Mouse (Mus musculus): Measurements from ENCODE around the gene Rai1. TPM values are rescaled to one million over a fixed set of nuclear protein-coding genes. Genes with fewer than 3 reads are reported as not detected.

The Rai1 gene
- polyA plus RNA-seq, 1 experiment from 2014 or later: 34.0 TPM

- peak overlapping the region; percentile 46 for H3K4me3 ChIP-seq
- H3K27me3 ChIP-seq (replicated peaks): no peaks in the 10 kb centered on the region
- under 1% methylated on average over 21 of the region's 21 CpGs for WGBS
- peak overlapping the region; percentile 84 for H3K4me2 ChIP-seq (replicated peaks)
- peak overlapping the region; percentile 66 for H3K9ac ChIP-seq
- no peaks in the 10 kb centered on the region for H3K9me3 ChIP-seq
- peak overlapping the region; percentile 87 for H3K27ac ChIP-seq
- peaks cover 54% of the 10 kb centered on the region for H3K4me1 ChIP-seq
- peak; percentile 57 for ATAC-seq (ENCODE audit: low FRiP score, low read depth)
- H3K36me3 ChIP-seq: no peaks in the 10 kb centered on the region
Observed at GRCm38 (mm10) chr11:60114296-60115023, 9.6 kb downstream of the Rai1 start.

DNA sequence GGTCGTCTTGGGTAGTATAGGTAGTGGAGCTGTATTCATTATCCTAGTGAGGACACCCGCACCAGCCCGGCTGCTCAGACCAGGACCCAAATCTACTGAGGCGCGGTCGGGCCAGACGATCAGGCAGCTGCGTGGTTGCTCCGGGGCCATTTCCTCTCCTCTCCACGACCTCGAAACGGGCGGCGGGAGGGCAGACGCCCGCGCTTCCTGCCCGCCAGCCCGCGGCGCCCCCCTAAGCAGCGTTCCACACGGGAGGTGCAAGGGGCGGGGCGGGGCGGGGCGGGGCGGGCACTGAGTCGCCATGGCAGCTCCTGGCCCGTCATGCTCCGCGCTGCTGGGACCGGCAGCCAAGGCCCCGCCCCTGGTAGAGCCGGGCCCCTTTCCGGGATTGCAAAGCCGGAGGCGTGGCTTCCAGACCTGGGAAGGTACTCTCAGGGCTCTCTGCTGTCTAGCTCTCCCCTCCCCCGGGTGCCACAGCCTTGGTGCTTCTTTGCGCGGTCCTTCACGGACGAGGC, 10.3 kb downstream of the Rai1 start:
- Histone ChIP-seq H3K9me3 (no peaks in the 10 kb centered on the region), H3K36me3 (no peaks in the 10 kb centered on the region), H3K27ac (peak overlapping the region; percentile 87), H3K4me3 (peak overlapping the region; percentile 46), H3K4me2 (replicated peaks) (peak overlapping the region; percentile 84), H3K9ac (peak overlapping the region; percentile 66), H3K27me3 (replicated peaks) (no peaks in the 10 kb centered on the region), H3K4me1 (peaks cover 54% of the 10 kb centered on the region)
- under 1% methylated on average over 43 of the region's 43 CpGs for WGBS
- peak; percentile 94 for ATAC-seq (ENCODE audit: low FRiP score, low read depth)

- peak overlapping the region; percentile 66 for H3K9ac ChIP-seq
- H3K27ac ChIP-seq: no peak overlapping the region
- H3K9me3 ChIP-seq: no peaks in the 10 kb centered on the region
- 40% methylated on average over 6 of the region's 6 CpGs for WGBS
- H3K4me3 ChIP-seq: peak overlapping the region; percentile 46
- peak overlapping the region; percentile 84 for H3K4me2 ChIP-seq (replicated peaks)
- no peaks in the 10 kb centered on the region for H3K27me3 ChIP-seq (replicated peaks)
- no peaks in the 10 kb centered on the region for H3K36me3 ChIP-seq
- no peak for ATAC-seq (ENCODE audit: low FRiP score, low read depth)
- H3K4me1 ChIP-seq: peaks cover 50% of the 10 kb centered on the region
Observed at GRCm38 (mm10) chr11:60115638-60116276, 10.9 kb downstream of the Rai1 start.

- Histone ChIP-seq H3K4me1 (peaks cover 6% of the 10 kb centered on the region), H3K4me3 (no peak overlapping the region), H3K27ac (no peak overlapping the region), H3K9me3 (no peaks in the 10 kb centered on the region), H3K9ac (no peak overlapping the region), H3K27me3 (replicated peaks) (no peaks in the 10 kb centered on the region), H3K36me3 (no peaks in the 10 kb centered on the region), H3K4me2 (replicated peaks) (no peak overlapping the region)
- 90% methylated on average over 2 of the region's 2 CpGs for WGBS
- no peak for ATAC-seq (ENCODE audit: low FRiP score, low read depth)
Observed at GRCm38 (mm10) chr11:60120586-60121262, 15.9 kb downstream of the Rai1 start.

GRCm38 (mm10) chr11:60122611-60123010, 17.8 kb downstream of the Rai1 start:
- ATAC-seq (ENCODE audit: low FRiP score, low read depth): no peak
- Histone ChIP-seq H3K36me3 (no peaks in the 10 kb centered on the region), H3K9ac (no peak overlapping the region), H3K27me3 (replicated peaks) (no peaks in the 10 kb centered on the region), H3K4me2 (replicated peaks) (no peak overlapping the region), H3K9me3 (no peaks in the 10 kb centered on the region), H3K4me3 (no peak overlapping the region), H3K27ac (no peak overlapping the region), H3K4me1 (peaks cover 22% of the 10 kb centered on the region)

DNA sequence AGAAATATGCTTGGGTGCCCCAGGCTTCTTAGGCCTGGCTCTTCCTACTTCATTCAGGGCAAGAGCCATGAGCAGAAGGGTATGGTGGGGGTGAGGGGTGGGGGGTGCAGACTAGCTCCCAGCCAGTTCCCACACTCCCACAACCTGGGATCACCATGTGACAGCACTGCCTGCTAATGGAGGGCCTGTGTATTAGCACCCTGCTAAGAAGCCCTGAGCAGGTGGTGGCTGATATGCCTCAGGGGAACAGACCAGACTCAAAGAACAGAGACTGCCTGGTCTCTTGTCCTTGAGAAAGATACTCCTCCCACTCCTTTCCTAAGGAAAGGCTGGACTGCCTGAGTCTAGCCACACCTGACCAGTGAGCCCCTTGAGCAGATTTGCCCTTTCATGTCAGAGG, 22.2 kb downstream of the Rai1 start:
- Histone ChIP-seq H3K9ac (no peak overlapping the region), H3K4me3 (no peak overlapping the region), H3K9me3 (no peaks in the 10 kb centered on the region), H3K4me1 (peaks cover 28% of the 10 kb centered on the region), H3K4me2 (replicated peaks) (no peak overlapping the region), H3K27me3 (replicated peaks) (no peaks in the 10 kb centered on the region), H3K36me3 (no peaks in the 10 kb centered on the region), H3K27ac (no peak overlapping the region)
- ATAC-seq (ENCODE audit: low FRiP score, low read depth): no peak

DNA sequence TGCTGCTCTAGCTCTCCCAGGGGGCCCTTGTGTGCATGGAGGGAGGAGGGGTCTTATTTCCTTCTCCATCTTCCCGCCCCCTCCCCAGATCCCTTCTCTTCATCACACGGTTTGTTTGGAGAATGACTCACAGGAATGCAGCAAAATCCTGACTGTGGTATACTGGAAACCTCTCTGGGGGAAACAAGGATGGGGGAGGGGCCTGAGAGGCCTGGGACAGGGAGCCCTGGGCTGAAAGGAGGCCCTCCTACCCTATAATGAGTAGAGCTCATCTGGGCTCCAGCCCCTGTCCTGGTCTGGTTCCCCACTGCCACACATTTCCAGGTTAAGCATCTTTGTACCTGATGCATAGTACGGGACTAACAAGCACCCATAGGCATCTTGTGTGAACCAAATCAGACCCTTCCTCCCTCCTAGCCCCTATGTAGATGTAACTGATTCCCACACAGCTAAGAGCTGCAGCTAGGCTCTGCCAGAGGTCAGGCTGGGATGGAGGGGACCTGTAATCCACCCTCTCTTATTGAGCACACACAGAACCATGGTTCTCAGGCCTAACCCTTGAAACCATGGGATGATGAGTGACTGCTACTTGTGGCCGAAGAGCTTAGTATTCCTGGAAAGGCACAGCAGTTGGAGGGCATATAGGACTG, 23.2 kb downstream of the Rai1 start:
- Histone ChIP-seq H3K9ac (no peak overlapping the region), H3K4me1 (peaks cover 28% of the 10 kb centered on the region), H3K27me3 (replicated peaks) (no peaks in the 10 kb centered on the region), H3K36me3 (no peaks in the 10 kb centered on the region), H3K4me3 (no peak overlapping the region), H3K9me3 (no peaks in the 10 kb centered on the region), H3K4me2 (replicated peaks) (no peak overlapping the region), H3K27ac (no peak overlapping the region)
- no peak for ATAC-seq (ENCODE audit: low FRiP score, low read depth)
- 50% methylated on average over 4 of the region's 4 CpGs for WGBS

GRCm38 (mm10) chr11:60130516-60130915, 25.7 kb downstream of the Rai1 start:
- peaks cover 28% of the 10 kb centered on the region for H3K4me1 ChIP-seq
- no peak for ATAC-seq (ENCODE audit: low FRiP score, low read depth)
- no peak overlapping the region for H3K9ac ChIP-seq
- H3K9me3 ChIP-seq: no peaks in the 10 kb centered on the region
- no peak overlapping the region for H3K27ac ChIP-seq
- H3K27me3 ChIP-seq (replicated peaks): no peaks in the 10 kb centered on the region
- no peak overlapping the region for H3K4me2 ChIP-seq (replicated peaks)
- H3K36me3 ChIP-seq: no peaks in the 10 kb centered on the region
- no peak overlapping the region for H3K4me3 ChIP-seq
- WGBS: 57% methylated on average over 6 of the region's 6 CpGs

DNA sequence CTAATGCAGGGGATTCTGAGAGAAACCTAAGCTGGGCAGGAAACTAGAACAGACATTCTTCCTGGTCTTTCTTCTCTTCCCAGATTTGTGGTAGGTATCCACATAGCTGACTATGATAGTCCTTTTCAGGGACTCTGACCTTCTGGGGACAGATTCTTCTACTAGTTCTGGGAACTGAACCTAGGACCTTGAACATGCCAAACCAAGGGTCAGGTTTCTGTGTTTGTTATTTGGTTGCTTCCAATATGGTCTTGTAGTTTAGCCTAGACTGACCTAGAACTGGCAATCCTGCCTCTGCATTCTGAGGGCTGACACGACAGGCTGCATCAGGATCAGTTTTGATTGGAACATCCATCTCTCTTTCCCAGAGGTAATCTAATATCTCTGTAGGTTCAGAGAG, 27.2 kb downstream of the Rai1 start:
- Histone ChIP-seq H3K4me3 (no peak overlapping the region), H3K4me1 (peaks cover 16% of the 10 kb centered on the region), H3K9me3 (no peaks in the 10 kb centered on the region), H3K36me3 (no peaks in the 10 kb centered on the region), H3K27me3 (replicated peaks) (no peaks in the 10 kb centered on the region), H3K9ac (no peak overlapping the region), H3K4me2 (replicated peaks) (no peak overlapping the region), H3K27ac (no peak overlapping the region)
- 79% methylated on average over 1 of the region's 1 CpGs for WGBS
- no peak for ATAC-seq (ENCODE audit: low FRiP score, low read depth)

- H3K36me3 ChIP-seq: no peaks in the 10 kb centered on the region
Observed at GRCm38 (mm10) chr11:60136491-60136890, 31.7 kb downstream of the Rai1 start.

GRCm38 (mm10) chr11:60137170-60137569, 32.4 kb downstream of the Rai1 start:
- H3K36me3 ChIP-seq: no peaks in the 10 kb centered on the region
- no peak overlapping the region for H3K4me3 ChIP-seq
- no peak for ATAC-seq (ENCODE audit: low FRiP score, low read depth)
- H3K9ac ChIP-seq: no peak overlapping the region
- H3K4me1 ChIP-seq: peaks cover 34% of the 10 kb centered on the region
- H3K9me3 ChIP-seq: no peaks in the 10 kb centered on the region
- no peak overlapping the region for H3K4me2 ChIP-seq (replicated peaks)
- no peak overlapping the region for H3K27ac ChIP-seq
- H3K27me3 ChIP-seq (replicated peaks): no peaks in the 10 kb centered on the region

More at GRCm38 (mm10) chr11:60136491-60136890, 31.7 kb downstream of the Rai1 start:
- no peak overlapping the region for H3K9ac ChIP-seq
- H3K27me3 ChIP-seq (replicated peaks): no peaks in the 10 kb centered on the region
- no peak for ATAC-seq (ENCODE audit: low FRiP score, low read depth)
- H3K4me3 ChIP-seq: no peak overlapping the region
- H3K4me1 ChIP-seq: peaks cover 28% of the 10 kb centered on the region
- no peak overlapping the region for H3K27ac ChIP-seq
- H3K4me2 ChIP-seq (replicated peaks): no peak overlapping the region
- H3K9me3 ChIP-seq: no peaks in the 10 kb centered on the region
- WGBS: 93% methylated on average over 1 of the region's 1 CpGs

- WGBS: 2% methylated on average over 24 of the region's 24 CpGs
- Histone ChIP-seq H3K4me1 (peaks cover 50% of the 10 kb centered on the region), H3K36me3 (peaks cover 3% of the 10 kb centered on the region; the same call in 1 of the 2 replicates), H3K27ac (peak overlapping the region; percentile 84), H3K9ac (peak overlapping the region; percentile 80), H3K4me2 (replicated peaks) (peak overlapping the region; percentile 86), H3K27me3 (replicated peaks) (no peaks in the 10 kb centered on the region), H3K4me3 (peak overlapping the region; percentile 64), H3K9me3 (no peaks in the 10 kb centered on the region)
- peak; percentile 70 for ATAC-seq (ENCODE audit: low FRiP score, low read depth)
Observed at GRCm38 (mm10) chr11:60139141-60139733, 34.4 kb downstream of the Rai1 start.
